ENCODE assay signal across 9 mouse cellular contexts in the genomic region with DNA sequence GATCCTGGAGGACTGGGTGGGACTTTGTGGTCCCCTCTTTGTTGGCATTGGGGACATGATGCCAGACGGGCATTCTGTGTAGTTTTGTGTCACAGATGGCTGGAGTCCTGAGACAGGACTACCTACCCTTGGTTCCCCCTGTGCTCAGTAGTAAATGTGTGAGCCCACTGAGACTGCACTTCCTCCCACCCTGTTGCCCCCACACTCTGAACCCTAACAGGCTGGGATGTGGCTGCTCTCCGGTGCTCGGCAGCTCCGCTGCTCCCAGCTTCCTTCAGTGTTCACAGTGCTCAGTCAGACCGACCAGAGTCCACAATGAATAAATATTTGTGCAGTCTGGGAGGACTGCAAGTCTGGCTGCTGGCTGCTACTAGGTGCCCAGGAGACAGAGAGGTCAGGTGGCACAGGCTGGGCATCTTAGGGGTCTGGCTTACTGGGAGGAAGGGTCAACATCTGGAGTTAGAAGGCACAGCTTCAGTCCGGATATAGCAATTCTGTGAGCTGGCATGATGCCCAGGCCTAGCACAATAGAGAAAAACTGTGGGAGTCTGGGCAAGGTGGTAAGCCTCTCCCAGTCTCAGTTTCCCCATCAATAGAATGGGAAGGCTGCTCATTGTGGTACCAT. TPM values are rescaled to one million over a fixed set of nuclear protein-coding genes. Genes with fewer than 3 reads are reported as not detected.
A peak's percentile ranks its signal among the peaks of the same experiment; 100 is the strongest.
DNase-seq lines count a peak whose midpoint lies in the region; ATAC-seq lines count a peak whose summit lies in the region.
"Had no signal": no experiment of that assay in that cellular context is flagged by ENCODE, and none has a peak within 500 bp of the region (broad histone marks: within the 10 kb centered on the region; RNA-seq: fewer than 3 reads in every experiment).

No protein-coding gene starts in this region.

- no peak for ATAC-seq in forebrain, embryonic 14.5 days
- ATAC-seq in frontal cortex, adult (ENCODE audit: low TSS enrichment), result no peak

- H3K4me1 ChIP-seq in forebrain, embryonic 14.5 days (ENCODE audit: control insufficient read depth, insufficient read depth, low read length), result peaks cover 9% of the 10 kb centered on the region; the same call in 1 of the 2 replicates

- peak; percentile 56 for DNase-seq in kidney, adult 18-20 months
- DNase-seq in kidney, adult 11 months, result no peak
- DNase-seq in forebrain, embryonic 14.5 days (ENCODE audit: low spot score), result no peak
- DNase-seq in kidney, adult 9 months, result peak; percentile 47
- DNase-seq in lung, postnatal 36 days, result peak; percentile 72
- no peak for DNase-seq in urinary bladder, postnatal 14 days (ENCODE audit: low spot score)
- no peak for DNase-seq in frontal cortex, postnatal 10 days (ENCODE audit: low spot score in 2 of 2)

- 0 out of 2 replicates have a peak, but pooled peaks cover 6% of the 10 kb centered on the region for H3K27me3 ChIP-seq in forebrain, embryonic 14.5 days (replicated peaks; ENCODE audit: control insufficient read depth, insufficient read depth, low read length)

- H3K4me2 ChIP-seq in forebrain, embryonic 14.5 days (ENCODE audit: low read length), result no peak overlapping the region

- 48% methylated on average over 6 of the region's 6 CpGs for WGBS in forebrain, embryonic 14.5 days

- H3K4me3 ChIP-seq in forebrain, embryonic 14.5 days (ENCODE audit: low read depth, low read length), result no peak overlapping the region

- H3K27ac ChIP-seq in forebrain, embryonic 14.5 days (ENCODE audit: low read depth, low read length), result no peak overlapping the region; the same call in 1 of the 2 replicates

- H3K36me3 ChIP-seq in forebrain, embryonic 14.5 days (ENCODE audit: control insufficient read depth, insufficient read depth, low read length), result no peaks in the 10 kb centered on the region

- H3K9ac ChIP-seq in forebrain, embryonic 14.5 days (ENCODE audit: low read length), result peak overlapping the region; percentile 17; the same call in 1 of the 2 replicates

- H3K9me3 ChIP-seq in forebrain, embryonic 14.5 days (replicated peaks; ENCODE audit: control insufficient read depth, low read length), result no peaks in the 10 kb centered on the region

RNA-seq across cellular contexts. Expression of a gene that starts 21.4 kb away (rescaled TPM):
- polyA plus RNA-seq in forebrain, embryonic 14.5 days (2014; fragmentation: Nextera tagmentation; extraction: Ambion mirVana), result not detected in 2 replicates
- polyA plus RNA-seq: testis, adult 2 months had no signal

RNA-seq across cellular contexts. Expression of a gene that starts 41.1 kb away (rescaled TPM):
- 18.6 and 21.6 TPM in 2 replicates for polyA plus RNA-seq in forebrain, embryonic 14.5 days (2014; fragmentation: Nextera tagmentation; extraction: Ambion mirVana)

RNA-seq across cellular contexts. Expression of a gene that starts 51.2 kb away (rescaled TPM):
- polyA plus RNA-seq in forebrain, embryonic 14.5 days (2014; fragmentation: Nextera tagmentation; extraction: Ambion mirVana), result 3.1 and 4.5 TPM in 2 replicates

Comparison
In these comparisons a context has a peak if more than half of its experiments do, and no peak if none do; other contexts are left out.
1. DNase-seq: peak in kidney, adult 18-20 months (single experiment), kidney, adult 9 months (single experiment) and lung, postnatal 36 days (single experiment); none in kidney, adult 11 months (single experiment), forebrain, embryonic 14.5 days (single experiment), urinary bladder, postnatal 14 days (single experiment) and frontal cortex, postnatal 10 days (0 of 2).